Mouse (Mus musculus): ENCODE data around the gene Ankrd34a. TPM values are rescaled to one million over a fixed set of nuclear protein-coding genes. Genes with fewer than 3 reads are reported as not detected.
"Not testable (repeated sequence)": the region's sequence is repeated elsewhere in the genome, so short reads cannot be mapped to it uniquely, and the experiment has no call there.

Ankrd34a gene
- polyA plus RNA-seq, 1 experiment from 2014 or later = 0.62 TPM

GRCm38 (mm10) chr3:96601251-96601787 lies 4.9 kb downstream of the Ankrd34a start:
- ATAC-seq (peak; percentile 26), DNase-seq (ENCODE audit: low read depth, low spot score) (no peak)
- POLR2A ChIA-PET = interaction anchor here (0.6 to 2.5 kb wide), 7 partner anchors 14 to 77 kb away, joined by 3 to 9 read pairs (median 4); partner anchors contain the start of genes Rbm8a and Txnip
- in situ Hi-C loops (cut with MboI; ENCODE audit: low pct_unique_long_range_greater_than_20kb) = no loop called here
- no peak for TF ChIP-seq CTCF (IDR thresholded peaks at IDR 0.05)
- no peaks in the 10 kb centered on the region for H3K27me3 ChIP-seq
- CTCF ChIA-PET = interaction anchor here (1.0 to 3.5 kb wide), 5 partner anchors 14 to 28 kb away, joined by 3 to 12 read pairs (median 5); partner anchors contain the start of genes Gm16253 and Rbm8a

- in situ Hi-C loops (cut with MboI; ENCODE audit: low pct_unique_long_range_greater_than_20kb) = no loop called here
- no peak for TF ChIP-seq CTCF (IDR thresholded peaks at IDR 0.05)
- ChIA-PET CTCF (interaction anchor here (1.1 to 3.5 kb wide), 4 partner anchors 15 to 61 kb away, joined by 3 to 12 read pairs (median 6); partner anchors contain the start of gene Gm16253), POLR2A (interaction anchor here (0.6 to 2.5 kb wide), 4 partner anchors 41 to 45 kb away, joined by 4 to 9 read pairs (median 6); partner anchors contain the start of gene Txnip)
- ATAC-seq (no peak), DNase-seq (ENCODE audit: low read depth, low spot score) (no peak)
- no peaks in the 10 kb centered on the region for H3K27me3 ChIP-seq
Observed at GRCm38 (mm10) chr3:96601941-96602703, 5.7 kb downstream of the Ankrd34a start.

GRCm38 (mm10) chr3:96602704-96603084 lies 6.3 kb downstream of the Ankrd34a start:
- ChIA-PET CTCF (interaction anchor here (0.9 to 3.5 kb wide), 5 partner anchors 7 to 61 kb away, joined by 3 to 12 read pairs (median 3); partner anchors contain the start of gene Polr3gl), POLR2A (interaction anchor here (1.7 kb wide), 1 partner anchor 45 kb away, joined by 5 read pairs; the partner anchor contains the start of gene Txnip)
- DNase-seq (ENCODE audit: low read depth, low spot score) = no peak
- in situ Hi-C loops (cut with MboI; ENCODE audit: low pct_unique_long_range_greater_than_20kb) = no loop called here
- no peaks in the 10 kb centered on the region for H3K27me3 ChIP-seq
- no peak for ATAC-seq
- TF ChIP-seq CTCF (IDR thresholded peaks at IDR 0.05) = no peak

GRCm38 (mm10) chr3:96603311-96603710 lies 6.9 kb downstream of the Ankrd34a start:
- DNase-seq (ENCODE audit: low read depth, low spot score) = no peak
- in situ Hi-C loops (cut with MboI; ENCODE audit: low pct_unique_long_range_greater_than_20kb) = no loop called here
- TF ChIP-seq CTCF (IDR thresholded peaks at IDR 0.05) = no peak
- no peaks in the 10 kb centered on the region for H3K27me3 ChIP-seq
- CTCF ChIA-PET = interaction anchor here (0.9 to 3.5 kb wide), 10 partner anchors 8 to 100 kb away, joined by 3 to 27 read pairs (median 3); partner anchors contain the start of genes Polr3gl and Rbm8a
- no peak for ATAC-seq
- POLR2A ChIA-PET = interaction anchor here (0.6 to 1.7 kb wide), 7 partner anchors 14 to 48 kb away, joined by 3 to 5 read pairs (median 3); partner anchors contain the start of gene Txnip

- CTCF ChIA-PET = interaction anchor here (1.3 kb wide), 1 partner anchor 58 kb away, joined by 3 read pairs; no protein-coding TSS in a partner anchor
- POLR2A ChIA-PET; H3K27me3 ChIP-seq; DNase-seq (ENCODE audit: low read depth, low spot score); ATAC-seq; in situ Hi-C loops (cut with MboI; ENCODE audit: low pct_unique_long_range_greater_than_20kb): not testable (repeated sequence)
Observed at GRCm38 (mm10) chr3:96606007-96606406, 9.6 kb downstream of the Ankrd34a start.

DNA sequence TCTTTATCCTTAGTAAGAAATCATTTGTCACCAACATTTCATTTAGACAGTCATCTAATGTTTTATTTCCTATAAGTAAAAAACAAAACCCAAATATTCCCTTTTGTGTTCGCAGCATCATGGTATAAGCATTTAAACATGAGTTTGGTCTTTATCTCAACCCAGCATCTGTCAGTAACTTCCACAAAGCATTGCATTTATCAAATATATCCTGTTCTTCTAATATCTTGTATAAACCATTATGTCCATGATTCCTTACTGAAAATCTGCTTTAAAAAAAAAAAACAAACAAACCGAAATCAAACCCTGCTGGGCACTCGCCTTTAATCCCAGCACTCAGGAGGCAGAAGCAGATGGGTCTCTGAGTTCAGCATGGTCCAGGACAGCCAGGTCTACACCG lies 10.2 kb downstream of the Ankrd34a start:
- POLR2A ChIA-PET = interaction anchor here (1.7 kb wide), 1 partner anchor 10 kb away, joined by 5 read pairs; no protein-coding TSS in a partner anchor
- in situ Hi-C loops (cut with MboI; ENCODE audit: low pct_unique_long_range_greater_than_20kb) = no loop called here
- CTCF ChIA-PET = interaction anchor here (1.0 to 1.3 kb wide), 2 partner anchors 10 to 12 kb away, joined by 3 to 7 read pairs; no protein-coding TSS in a partner anchor

DNA sequence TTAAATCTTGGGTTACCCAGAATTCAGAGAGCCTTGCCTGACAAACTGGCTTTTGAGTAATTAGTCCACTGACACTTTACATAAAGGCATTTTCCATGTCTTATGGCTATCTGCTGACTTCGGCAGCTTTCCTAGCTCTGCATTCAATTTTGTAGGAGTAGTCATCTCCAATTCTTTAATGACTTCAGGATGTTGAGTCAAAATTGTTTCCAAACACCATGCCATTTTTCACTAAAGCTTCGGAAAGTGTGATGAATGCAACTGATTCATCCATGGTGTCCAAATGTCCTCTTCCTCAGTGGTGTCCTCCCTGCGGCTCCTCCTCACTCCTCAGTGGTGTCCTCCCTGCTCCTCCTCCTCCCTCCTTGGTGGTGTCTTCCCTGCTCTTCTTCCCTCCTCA lies 21.5 kb downstream of the Ankrd34a start:
- DNase-seq (ENCODE audit: low read depth, low spot score) = no peak
- in situ Hi-C loops (cut with MboI; ENCODE audit: low pct_unique_long_range_greater_than_20kb) = no loop called here
- ATAC-seq = no peak
- ChIA-PET CTCF (interaction anchor here (0.8 to 5.3 kb wide), 5 partner anchors 11 to 43 kb away, joined by 3 to 27 read pairs (median 5); partner anchors contain the start of genes Polr3gl and Rbm8a), POLR2A (interaction anchor here (0.5 to 2.0 kb wide), 4 partner anchors 11 to 28 kb away, joined by 4 to 7 read pairs (median 4); partner anchors contain the start of genes Polr3gl and Rbm8a)
- no peaks in the 10 kb centered on the region for H3K27me3 ChIP-seq
- TF ChIP-seq CTCF (IDR thresholded peaks at IDR 0.05) = no peak

More for the DNA sequence above, 10.2 kb downstream of the Ankrd34a start:
- ATAC-seq (no peak), DNase-seq (ENCODE audit: low read depth, low spot score) (no peak)
- H3K27me3 ChIP-seq = no peaks in the 10 kb centered on the region
- no peak for TF ChIP-seq CTCF (IDR thresholded peaks at IDR 0.05)

- no peaks in the 10 kb centered on the region for H3K27me3 ChIP-seq
- in situ Hi-C loops (cut with MboI; ENCODE audit: low pct_unique_long_range_greater_than_20kb) = no loop called here
- no peak for ATAC-seq
- no peak for DNase-seq (ENCODE audit: low read depth, low spot score)
- ChIA-PET POLR2A (no interaction called here), CTCF (interaction anchor here (2.7 kb wide), 1 partner anchor 8 kb away, joined by 9 read pairs; no protein-coding TSS in a partner anchor)
- no peak for TF ChIP-seq CTCF (IDR thresholded peaks at IDR 0.05)
Observed at GRCm38 (mm10) chr3:96623201-96623600, 26.8 kb downstream of the Ankrd34a start.

- ChIA-PET CTCF (interaction anchor here (1.4 to 3.6 kb wide), 8 partner anchors 10 to 83 kb away, joined by 3 to 17 read pairs (median 4); partner anchors contain the start of genes Lix1l and Polr3gl), POLR2A (interaction anchor here (0.6 to 1.4 kb wide), 6 partner anchors 9 to 53 kb away, joined by 3 to 7 read pairs (median 3); partner anchors contain the start of genes Gm16253, Lix1l and Polr3gl)
- ATAC-seq = peak; percentile 87
- TF ChIP-seq CTCF (IDR thresholded peaks at IDR 0.05) = no peak
- in situ Hi-C loops (cut with MboI; ENCODE audit: low pct_unique_long_range_greater_than_20kb) = no loop called here
- H3K27me3 ChIP-seq = no peaks in the 10 kb centered on the region
- peak; percentile 98 for DNase-seq (ENCODE audit: low read depth, low spot score)
Observed at GRCm38 (mm10) chr3:96629729-96630600, 33.5 kb downstream of the Ankrd34a start, which contains the start of gene Rbm8a. Gene Rbm8a (plus strand): TSS chr3:96629933.

Data from Patski (cell line).